Mouse (Mus musculus) ES-E14 (cell line): Measurements from ENCODE around the gene Ppef2.

Experiments used
- HCFC1 ChIP-seq: IDR thresholded peaks from 2 replicates; pipeline ENCODE4 v1.6.1; 2012; ENCODE audit warnings: low read length, inconsistent platforms, borderline replicate concordance; ENCODE audit not compliant: insufficient read depth
- ZC3H11A ChIP-seq: IDR thresholded peaks from 2 replicates; pipeline ENCODE4 v1.6.1; 2012; ENCODE audit warnings: low read depth, mild to moderate bottlenecking, inconsistent platforms, low read length, borderline replicate concordance
- ZNF384 ChIP-seq: IDR thresholded peaks from 2 replicates; pipeline ENCODE4 v1.6.1; 2012; ENCODE audit warnings: low read depth, low read length, inconsistent platforms

- TF ChIP-seq HCFC1 (no peak), ZNF384 (no peak), ZC3H11A (no peak)
These were observed 26.5 kb upstream of the Ppef2 start for GRCm38 (mm10) chr5:92282571-92282970.
